ENCODE assay signal across 29 mouse cellular contexts in genomic region chr12:103996513-103996912, GRCm38 (mm10). TPM values are rescaled to one million over a fixed set of nuclear protein-coding genes. Genes with fewer than 3 reads are reported as not detected.
"Had no signal": no experiment of that assay in that cellular context is flagged by ENCODE, and none has a peak within 500 bp of the region (broad histone marks: within the 10 kb centered on the region; RNA-seq: fewer than 3 reads in every experiment).

No protein-coding gene starts in this region.

- H3K4me1 ChIP-seq: hindbrain, embryonic 15.5 days; liver, embryonic 13.5 days; midbrain, embryonic 12.5 days had no signal

- DNase-seq: kidney, adult 18-20 months; kidney, postnatal 25 days; layer of hippocampus, adult 9-11 months; layer of hippocampus, postnatal 36 days; liver, embryonic 13.5 days; thymus, adult 18-20 months; thymus, postnatal 36 days had no signal

- H3K9me3 ChIP-seq: hindbrain, embryonic 15.5 days; midbrain, embryonic 12.5 days had no signal

- H3K36me3 ChIP-seq: hindbrain, embryonic 15.5 days; liver, embryonic 13.5 days; midbrain, embryonic 12.5 days had no signal

- H3K27ac ChIP-seq: hindbrain, embryonic 15.5 days; kidney, postnatal 0 days; layer of hippocampus, adult 2 months; left cerebral cortex, adult 2 months; liver, embryonic 13.5 days; macrophage; midbrain, embryonic 12.5 days had no signal

- H3K9ac ChIP-seq: hindbrain, embryonic 15.5 days; liver, embryonic 13.5 days; midbrain, embryonic 12.5 days had no signal

- H3K4me3 ChIP-seq: hindbrain, embryonic 15.5 days; layer of hippocampus, adult 2 months; left cerebral cortex, adult 2 months; liver, embryonic 13.5 days; midbrain, embryonic 12.5 days had no signal

- H3K4me2 ChIP-seq: hindbrain, embryonic 15.5 days; liver, embryonic 13.5 days; midbrain, embryonic 12.5 days had no signal

- H3K27me3 ChIP-seq: hindbrain, embryonic 15.5 days; liver, embryonic 13.5 days; midbrain, embryonic 12.5 days had no signal

RNA-seq across cellular contexts. Expression of gene Serpina11, which starts 6.8 kb away (rescaled TPM):
- total RNA-seq: layer of hippocampus, adult 2 months; layer of hippocampus, postnatal 36 days; left cerebral cortex, adult 2 months; left cerebral cortex, postnatal 10 days; left cerebral cortex, postnatal 36 days; midbrain, postnatal 0 days had no signal
- polyA plus RNA-seq: hindbrain, embryonic 15.5 days; intestine, embryonic 14.5 days; kidney, embryonic 14.5 days; kidney, postnatal 0 days; limb, embryonic 11.5 days; limb, embryonic 14.5 days; macrophage; midbrain, embryonic 12.5 days; midbrain, postnatal 0 days; neural tube, embryonic 11.5 days; neural tube, embryonic 14.5 days; testis, adult 2 months; urinary bladder, adult 2 months had no signal

RNA-seq across cellular contexts. Expression of gene Serpina9, which starts 17.0 kb away (rescaled TPM):
- total RNA-seq: layer of hippocampus, adult 2 months; megakaryocyte, adult 5-6 weeks; midbrain, postnatal 0 days had no signal
- polyA plus RNA-seq: kidney, embryonic 14.5 days; kidney, postnatal 0 days; limb, embryonic 11.5 days; liver, embryonic 13.5 days; liver, embryonic 16.5 days; macrophage; neural tube, embryonic 11.5 days; neural tube, embryonic 14.5 days; spleen, adult 2 months; urinary bladder, adult 2 months had no signal

RNA-seq across cellular contexts. Expression of gene Serpina1e, which starts 37.7 kb away (rescaled TPM):
- total RNA-seq: layer of hippocampus, adult 2 months; layer of hippocampus, postnatal 36 days; left cerebral cortex, adult 2 months; left cerebral cortex, postnatal 10 days; left cerebral cortex, postnatal 36 days; megakaryocyte, adult 5-6 weeks; midbrain, postnatal 0 days had no signal
- polyA plus RNA-seq: limb, embryonic 11.5 days; macrophage; midbrain, embryonic 12.5 days; midbrain, postnatal 0 days; neural tube, embryonic 11.5 days; neural tube, embryonic 14.5 days had no signal

RNA-seq across cellular contexts. Expression of gene Serpina12, which starts 47.7 kb away (rescaled TPM):
- total RNA-seq: left cerebral cortex, adult 2 months; left cerebral cortex, postnatal 10 days; left cerebral cortex, postnatal 36 days had no signal
- polyA plus RNA-seq: hindbrain, embryonic 15.5 days; intestine, embryonic 14.5 days; kidney, embryonic 14.5 days; kidney, postnatal 0 days; limb, embryonic 11.5 days; limb, embryonic 14.5 days; liver, embryonic 13.5 days; macrophage; midbrain, embryonic 12.5 days; midbrain, postnatal 0 days; neural tube, embryonic 11.5 days; neural tube, embryonic 14.5 days; small intestine, adult 2 months; stomach, embryonic 16.5 days; testis, adult 2 months; urinary bladder, adult 2 months had no signal
